Mouse (Mus musculus) midbrain, embryonic 15.5 days (tissue): ENCODE results near the gene Pakap. TPM values are rescaled to one million over a fixed set of nuclear protein-coding genes. Genes with fewer than 3 reads are reported as not detected.

Source experiments
- polyA plus RNA-seq: library from polyadenylated mRNA; unstranded; fragments of >200 nt; fragmentation: Nextera tagmentation; extraction: Ambion mirVana; gene quantifications from 2 replicates; pipeline ENCODE4 v1.2.1, GENCODE M21; 2015

Pakap gene
- polyA plus RNA-seq, 1 experiment from 2014 or later, result 10.9 TPM

Other genes with a start within 250 kb of the Pakap start
- 16.0 and 19.5 TPM in 2 replicates for gene Palm2, start 133.9 kb upstream of the Pakap start, polyA plus RNA-seq
- 9.8 and 10.2 TPM in 2 replicates for gene Akap2, start 149.5 kb downstream of the Pakap start, polyA plus RNA-seq